Mouse (Mus musculus) embryonic stem cell, embryonic (primary cell): ENCODE data around the gene Tbc1d10b.

Experiments used
- CTCF ChIA-PET, 4 experiments: fragments of 300-600 bp in 2 of 4; fragments of 350-600 bp in 2 of 4; sonication (Branson Sonifier 250); formaldehyde crosslinking; loops; one replicate each; lab custom pipeline; 2022; ENCODE audit warnings: inconsistent platforms in 2 of 4; lab: Charles Lee
- POLR2A ChIA-PET, 4 experiments: fragments of 300-600 bp in 2 of 4; fragments of 350-600 bp in 2 of 4; sonication (Branson Sonifier 250); formaldehyde crosslinking; loops; one replicate each; lab custom pipeline; 2022; ENCODE audit warnings: antibody characterized with exemption in 4 of 4, inconsistent platforms in 1 of 4; lab: Charles Lee

Tbc1d10b gene

GRCm38 (mm10) chr7:127196484-127196883, 11.8 kb downstream of the Tbc1d10b start:
- ChIA-PET POLR2A (interaction anchor here (0.6 to 15.0 kb wide), 59 partner anchors 8 to 611 kb away, joined by 3 to 162 read pairs (median 4); partner anchors contain the start of genes Sept1 (in 3 of the 4), Zfp553 (in 3 of the 4), Tbc1d10b (in 2 of the 4) and Zfp771 (in 2 of the 4)), CTCF (interaction anchor here in 2 of 4 experiments (0.6 to 1.4 kb wide), 6 partner anchors 12 to 478 kb away, joined by 3 to 7 read pairs (median 3); no protein-coding TSS in a partner anchor)

GRCm38 (mm10) chr7:127195544-127196295, 12.5 kb downstream of the Tbc1d10b start, which contains the start of gene Cd2bp2:
TSS of gene Cd2bp2 (minus strand) at chr7:127196050.
- CTCF ChIA-PET, result interaction anchor here in 3 of 4 experiments (0.5 to 1.3 kb wide), 6 partner anchors 13 to 700 kb away, joined by 3 to 6 read pairs (median 4); no protein-coding TSS in a partner anchor
- POLR2A ChIA-PET, result interaction anchor here in 3 of 4 experiments (0.6 to 15.0 kb wide), 46 partner anchors 8 to 178 kb away, joined by 3 to 162 read pairs (median 4); partner anchors contain the start of genes Sept1 (in 3 of the 3), Zfp553 (in 3 of the 3), Tbc1d10b (in 2 of the 3) and Zfp771 (in 2 of the 3)

- ChIA-PET CTCF (interaction anchor here in 2 of 4 experiments (0.5 to 1.3 kb wide), 3 partner anchors 12 to 481 kb away, joined by 3 to 5 read pairs (median 4); no protein-coding TSS in a partner anchor), POLR2A (interaction anchor here (0.7 to 15.0 kb wide), 27 partner anchors 9 to 149 kb away, joined by 3 to 162 read pairs (median 4); partner anchors contain the start of genes Sept1 (in 2 of the 4), Tbc1d10b (in 2 of the 4) and Zfp553 (in 2 of the 4))
These were observed 13.6 kb downstream of the Tbc1d10b start for GRCm38 (mm10) chr7:127194633-127195029.

- POLR2A ChIA-PET, result interaction anchor here in 3 of 4 experiments (0.6 to 15.0 kb wide), 25 partner anchors 9 to 149 kb away, joined by 3 to 162 read pairs (median 5); partner anchors contain the start of genes Sept1 (in 2 of the 3), Tbc1d10b (in 2 of the 3) and Zfp553 (in 2 of the 3)
These were observed 14.1 kb downstream of the Tbc1d10b start for GRCm38 (mm10) chr7:127194011-127194632.

GRCm38 (mm10) chr7:127192989-127193388, 15.3 kb downstream of the Tbc1d10b start:
- POLR2A ChIA-PET, result interaction anchor here in 3 of 4 experiments (0.5 to 15.0 kb wide), 16 partner anchors 10 to 308 kb away, joined by 3 to 162 read pairs (median 4); partner anchors contain the start of genes Maz (in 1 of the 3), Sept1 (in 1 of the 3), Taok2 (in 1 of the 3) and Tbc1d10b (in 1 of the 3)
- CTCF ChIA-PET, result interaction anchor here (0.6 to 1.4 kb wide), 6 partner anchors 9 to 796 kb away, joined by 3 to 5 read pairs (median 3); partner anchors contain the start of gene Nfatc2ip (in 1 of the 4)

More at GRCm38 (mm10) chr7:127194011-127194632, 14.1 kb downstream of the Tbc1d10b start:
- CTCF ChIA-PET, result interaction anchor here in 3 of 4 experiments (0.5 to 1.3 kb wide), 4 partner anchors 18 to 480 kb away, joined by 3 to 5 read pairs (median 3); no protein-coding TSS in a partner anchor

GRCm38 (mm10) chr7:127190672-127191071, 17.6 kb downstream of the Tbc1d10b start:
- ChIA-PET CTCF (interaction anchor here in 3 of 4 experiments (1.0 to 1.2 kb wide), 3 partner anchors 9 to 23 kb away, joined by 3 to 5 read pairs (median 3); no protein-coding TSS in a partner anchor), POLR2A (interaction anchor here in 3 of 4 experiments (0.7 to 15.0 kb wide), 15 partner anchors 8 to 173 kb away, joined by 3 to 162 read pairs (median 6); partner anchors contain the start of genes Pagr1a (in 1 of the 3) and Zfp771 (in 1 of the 3))

- CTCF ChIA-PET, result interaction anchor here in 1 of 4 experiments (0.5 to 1.3 kb wide), 2 partner anchors 79 to 527 kb away, joined by 3 read pairs; no protein-coding TSS in a partner anchor
These were observed 19.7 kb downstream of the Tbc1d10b start for GRCm38 (mm10) chr7:127188305-127189276.

GRCm38 (mm10) chr7:127187351-127187750, 20.9 kb downstream of the Tbc1d10b start:
- ChIA-PET CTCF (interaction anchor here in 3 of 4 experiments (0.6 to 2.1 kb wide), 4 partner anchors 22 to 122 kb away, joined by 3 to 4 read pairs (median 4); no protein-coding TSS in a partner anchor), POLR2A (interaction anchor here (0.6 to 15.0 kb wide), 13 partner anchors 10 to 205 kb away, joined by 3 to 162 read pairs (median 4); no protein-coding TSS in a partner anchor)

More at GRCm38 (mm10) chr7:127188305-127189276, 19.7 kb downstream of the Tbc1d10b start:
- POLR2A ChIA-PET, result interaction anchor here in 3 of 4 experiments (0.6 to 15.0 kb wide), 18 partner anchors 8 to 283 kb away, joined by 3 to 162 read pairs (median 4); partner anchors contain the start of genes Maz (in 1 of the 3), Pagr1a (in 1 of the 3) and Pagr1b (in 1 of the 3)

GRCm38 (mm10) chr7:127185601-127186000, 22.7 kb downstream of the Tbc1d10b start:
- POLR2A ChIA-PET, result interaction anchor here in 2 of 4 experiments (0.8 to 15.0 kb wide), 6 partner anchors 9 to 72 kb away, joined by 3 to 162 read pairs (median 4); no protein-coding TSS in a partner anchor

GRCm38 (mm10) chr7:127184720-127185119, 23.5 kb downstream of the Tbc1d10b start:
- POLR2A ChIA-PET, result interaction anchor here in 3 of 4 experiments (0.6 to 2.0 kb wide), 6 partner anchors 11 to 234 kb away, joined by 3 to 11 read pairs (median 4); partner anchors contain the start of genes Cd2bp2 (in 1 of the 3) and Maz (in 1 of the 3)
- CTCF ChIA-PET, result interaction anchor here in 3 of 4 experiments (0.6 to 1.2 kb wide), 6 partner anchors 8 to 312 kb away, joined by 3 to 7 read pairs (median 4); no protein-coding TSS in a partner anchor

More at GRCm38 (mm10) chr7:127185601-127186000, 22.7 kb downstream of the Tbc1d10b start:
- CTCF ChIA-PET, result interaction anchor here in 2 of 4 experiments (0.6 to 2.1 kb wide), 6 partner anchors 9 to 727 kb away, joined by 3 to 4 read pairs (median 3); partner anchors contain the start of gene Kat8 (in 1 of the 2)

GRCm38 (mm10) chr7:127183828-127184227, 24.4 kb downstream of the Tbc1d10b start:
- POLR2A ChIA-PET, result interaction anchor here in 2 of 4 experiments (0.9 to 2.6 kb wide), 9 partner anchors 9 to 73 kb away, joined by 3 to 11 read pairs (median 6); partner anchors contain the start of gene Cd2bp2 (in 1 of the 2)
- CTCF ChIA-PET, result interaction anchor here (0.6 to 1.5 kb wide), 10 partner anchors 9 to 436 kb away, joined by 3 to 5 read pairs (median 3); no protein-coding TSS in a partner anchor

- POLR2A ChIA-PET, result interaction anchor here in 3 of 4 experiments (0.6 to 2.6 kb wide), 16 partner anchors 9 to 77 kb away, joined by 3 to 11 read pairs (median 4); partner anchors contain the start of genes Cd2bp2 (in 1 of the 3), Dctpp1 (in 1 of the 3), Sept1 (in 1 of the 3) and Zfp553 (in 1 of the 3)
- CTCF ChIA-PET, result interaction anchor here in 2 of 4 experiments (0.7 to 3.6 kb wide), 7 partner anchors 12 to 385 kb away, joined by 3 to 20 read pairs (median 5); no protein-coding TSS in a partner anchor
These were observed 24.9 kb downstream of the Tbc1d10b start for GRCm38 (mm10) chr7:127183345-127183744.

- CTCF ChIA-PET, result interaction anchor here (0.6 to 3.6 kb wide), 57 partner anchors 8 to 1169 kb away, joined by 3 to 22 read pairs (median 4); partner anchors contain the start of genes 4930451I11Rik (in 1 of the 4), AI467606 (in 1 of the 4), Cd2bp2 (in 1 of the 4) and Mapk3 (in 1 of the 4)
- POLR2A ChIA-PET, result interaction anchor here (0.6 to 2.6 kb wide), 24 partner anchors 8 to 434 kb away, joined by 3 to 11 read pairs (median 4); partner anchors contain the start of genes Qprt (in 1 of the 4), Sept1 (in 1 of the 4), Spn (in 1 of the 4) and Zfp553 (in 1 of the 4)
These were observed 26.5 kb downstream of the Tbc1d10b start for GRCm38 (mm10) chr7:127181724-127182123.

GRCm38 (mm10) chr7:127180783-127181182, 27.5 kb downstream of the Tbc1d10b start:
- POLR2A ChIA-PET, result interaction anchor here in 2 of 4 experiments (0.6 to 2.6 kb wide), 2 partner anchors 10 to 53 kb away, joined by 9 to 11 read pairs; no protein-coding TSS in a partner anchor
- CTCF ChIA-PET, result interaction anchor here in 3 of 4 experiments (0.6 to 3.6 kb wide), 4 partner anchors 10 to 567 kb away, joined by 3 to 20 read pairs (median 9); no protein-coding TSS in a partner anchor
